Mouse (Mus musculus) C2C12 (cell line): ENCODE measurements around the gene Ttll12. TPM values are rescaled to one million over a fixed set of nuclear protein-coding genes. Genes with fewer than 3 reads are reported as not detected.

Experiments used
- H3K27me3 ChIP-seq: one replicate; pipeline ENCODE4 v1.6.1; 2011; ENCODE audit not compliant: control insufficient read depth, insufficient read depth, insufficient read length
- H3K36me3 ChIP-seq: one replicate; pipeline ENCODE4 v1.6.1; 2011; ENCODE audit not compliant: control insufficient read depth, insufficient read depth
- H3K4me3 ChIP-seq: one replicate; pipeline ENCODE4 v1.5.1; 2011; ENCODE audit warnings: mild to moderate bottlenecking, control low read depth; ENCODE audit not compliant: poor library complexity, insufficient read depth, severe bottlenecking
- H3K79me2 ChIP-seq: one replicate; pipeline ENCODE4 v1.6.1; 2011; ENCODE audit not compliant: control insufficient read depth, insufficient read depth
- H3K79me3 ChIP-seq: one replicate; pipeline ENCODE4 v1.6.1; 2011; ENCODE audit warnings: low read depth, control low read depth
- H3ac ChIP-seq: one replicate; pipeline ENCODE3; 2011; ENCODE audit warnings: low read depth; ENCODE audit not compliant: control insufficient read depth, insufficient read length
- CEBPB ChIP-seq: IDR thresholded peaks from one replicate; pipeline ENCODE4 v1.6.1; 2011; ENCODE audit warnings: low read depth, mild to moderate bottlenecking, control low read depth, moderate library complexity
- CTCF ChIP-seq: IDR thresholded peaks from one replicate; pipeline ENCODE4 v1.5.1; 2011; ENCODE audit not compliant: control insufficient read depth, insufficient read depth, insufficient read length
- FOSL1 ChIP-seq: IDR thresholded peaks from one replicate; pipeline ENCODE4 v1.8.0; 2011; ENCODE audit warnings: mild to moderate bottlenecking, low read length; ENCODE audit not compliant: poor library complexity, insufficient read depth, severe bottlenecking
- MAX ChIP-seq: IDR thresholded peaks from one replicate; pipeline ENCODE4 v1.6.1; 2011; ENCODE audit warnings: mild to moderate bottlenecking, control low read depth
- MYOD1 ChIP-seq: IDR thresholded peaks from one replicate; pipeline ENCODE4 v1.6.1; 2011; ENCODE audit warnings: low read depth; ENCODE audit not compliant: control insufficient read depth, insufficient read length
- MYOG ChIP-seq: IDR thresholded peaks from one replicate; pipeline ENCODE4 v1.6.1; 2011; ENCODE audit not compliant: control insufficient read depth, insufficient read length; ENCODE audit errors: extremely low read depth
- USF1 ChIP-seq: IDR thresholded peaks from one replicate; pipeline ENCODE4 v1.6.1; 2011; ENCODE audit warnings: low read depth, mild to moderate bottlenecking, control low read depth, moderate library complexity
- polyA plus RNA-seq: library from polyadenylated mRNA; unstranded; fragments of >200 nt; fragmentation: generic; extraction: Trizol; gene quantifications from one replicate; pipeline ENCODE4 v1.2.1, GENCODE M21; 2012; ENCODE audit warnings: missing spikeins

Gene Ttll12
- polyA plus RNA-seq, 1 experiment, result 84.8 TPM

DNA sequence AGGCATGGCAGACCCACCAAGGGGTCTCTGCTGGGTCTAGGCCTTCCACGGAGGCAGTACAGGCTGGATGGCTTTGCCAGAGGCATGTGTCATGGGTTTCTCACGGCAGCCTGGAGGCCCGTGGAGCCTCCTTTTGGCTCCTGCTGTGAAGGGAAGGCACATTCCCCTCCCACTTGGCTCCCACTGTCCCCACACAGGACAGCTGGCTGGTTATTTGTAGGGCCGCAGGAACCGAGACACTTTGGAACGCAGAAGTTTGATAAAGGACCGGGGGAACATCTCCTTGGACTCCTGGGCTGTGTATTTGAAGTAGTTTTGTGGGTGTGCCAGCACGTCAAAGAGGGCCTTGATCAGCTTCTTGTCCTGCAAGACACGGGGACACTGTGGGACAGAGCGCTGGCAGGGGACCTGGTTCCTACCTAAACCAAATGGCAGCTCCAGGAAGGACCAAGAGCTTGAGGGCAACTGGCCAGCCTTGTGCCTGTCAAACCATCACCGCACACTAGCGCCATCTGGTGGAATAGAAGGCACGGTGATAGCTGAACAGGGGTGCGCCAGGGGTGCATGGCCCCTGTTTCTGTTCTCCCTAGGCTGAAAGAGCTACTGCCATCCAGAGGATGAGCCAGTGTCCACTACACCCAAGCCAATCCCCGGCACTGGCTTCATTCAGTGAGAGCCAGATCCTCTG is 12.3 kb upstream of the Ttll12 start:
- Histone ChIP-seq H3ac (no peak overlapping the region), H3K79me2 (no peaks in the 10 kb centered on the region), H3K4me3 (no peak overlapping the region), H3K79me3 (no peaks in the 10 kb centered on the region), H3K27me3 (peaks cover 37% of the 10 kb centered on the region), H3K36me3 (no peaks in the 10 kb centered on the region)
- TF ChIP-seq MAX (peak; percentile 46), CTCF (peak; percentile 97), MYOD1 (no peak)

DNA sequence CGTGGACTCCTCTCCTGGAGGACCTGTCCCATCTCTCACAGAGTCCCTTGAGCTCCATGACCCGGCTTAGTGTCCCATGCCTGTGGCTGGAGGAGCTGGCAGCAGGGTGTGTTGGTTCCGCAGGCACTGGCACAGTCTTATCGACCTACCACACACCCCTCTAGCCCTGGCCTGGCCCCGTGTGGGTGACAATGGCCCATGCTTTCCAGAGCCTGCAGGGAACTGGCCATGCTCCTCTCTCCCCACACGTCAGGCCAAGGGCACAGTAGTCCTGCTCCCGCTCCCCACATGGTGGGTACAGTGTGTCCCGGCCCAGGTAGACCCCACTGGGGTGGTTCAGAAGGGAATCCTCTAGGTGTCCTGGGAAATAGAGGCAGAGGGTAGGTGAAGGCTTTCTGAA is 11.7 kb upstream of the Ttll12 start:
- no peaks in the 10 kb centered on the region for H3K36me3 ChIP-seq

DNA sequence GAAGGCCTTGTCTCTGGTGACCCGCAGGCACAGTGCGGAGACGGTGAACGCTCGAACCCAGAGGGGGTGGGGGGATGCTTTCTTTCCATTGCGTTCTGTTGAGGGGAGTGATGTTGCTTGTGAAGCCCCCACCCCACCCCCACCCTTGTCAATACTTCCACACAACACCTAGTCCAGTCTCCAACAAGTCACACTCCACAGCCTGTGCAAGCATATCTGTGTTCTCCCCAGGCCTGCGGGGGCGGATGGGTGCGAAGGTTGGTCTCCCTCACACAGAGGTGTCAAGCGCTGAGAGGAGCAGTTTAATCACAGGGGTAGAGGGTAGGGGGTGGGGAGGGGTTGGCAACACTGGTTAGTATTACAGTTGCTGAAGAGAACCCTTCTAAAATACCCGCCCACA is 11.3 kb upstream of the Ttll12 start:
- Histone ChIP-seq H3K79me3 (no peaks in the 10 kb centered on the region), H3K36me3 (no peaks in the 10 kb centered on the region), H3K27me3 (peaks cover 28% of the 10 kb centered on the region), H3K4me3 (no peak overlapping the region), H3ac (no peak overlapping the region), H3K79me2 (no peaks in the 10 kb centered on the region)
- no peak for TF ChIP-seq MYOD1
- no peak for TF ChIP-seq FOSL1
- no peak for TF ChIP-seq USF1
- no peak for TF ChIP-seq CEBPB
- TF ChIP-seq MAX, result no peak
- TF ChIP-seq MYOG, result no peak
- TF ChIP-seq CTCF, result no peak

More for the DNA sequence above, 11.7 kb upstream of the Ttll12 start:
- Histone ChIP-seq H3ac (no peak overlapping the region), H3K27me3 (peaks cover 32% of the 10 kb centered on the region), H3K79me2 (no peaks in the 10 kb centered on the region), H3K4me3 (no peak overlapping the region), H3K79me3 (no peaks in the 10 kb centered on the region)
- TF ChIP-seq CEBPB (no peak), CTCF (no peak), MYOD1 (no peak)

DNA sequence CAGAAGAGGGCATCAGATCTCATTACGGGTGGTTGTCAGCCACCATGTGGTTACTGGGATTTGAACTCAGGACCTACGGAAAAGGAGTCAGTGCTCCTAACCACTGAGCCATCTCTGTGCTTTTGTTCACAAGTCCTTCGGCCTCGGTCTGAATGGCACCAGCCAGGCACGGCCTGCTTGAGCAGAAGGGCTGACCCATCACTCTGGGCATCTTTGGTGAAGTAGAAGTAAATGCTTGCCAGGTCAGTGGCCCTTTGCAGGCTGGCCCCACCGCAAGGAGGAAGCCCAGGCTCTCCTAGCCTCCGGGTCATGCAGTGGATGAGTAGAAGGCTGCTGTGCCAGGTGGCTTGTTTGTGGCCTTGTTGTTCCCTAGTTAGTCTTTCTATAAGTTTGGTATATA is 8.5 kb upstream of the Ttll12 start:
- Histone ChIP-seq H3K27me3 (peaks cover 9% of the 10 kb centered on the region), H3K36me3 (no peaks in the 10 kb centered on the region), H3ac (no peak overlapping the region), H3K79me3 (no peaks in the 10 kb centered on the region), H3K79me2 (no peaks in the 10 kb centered on the region), H3K4me3 (no peak overlapping the region)
- TF ChIP-seq MAX (no peak), FOSL1 (no peak), CTCF (no peak), CEBPB (no peak), USF1 (no peak), MYOG (no peak), MYOD1 (no peak)

DNA sequence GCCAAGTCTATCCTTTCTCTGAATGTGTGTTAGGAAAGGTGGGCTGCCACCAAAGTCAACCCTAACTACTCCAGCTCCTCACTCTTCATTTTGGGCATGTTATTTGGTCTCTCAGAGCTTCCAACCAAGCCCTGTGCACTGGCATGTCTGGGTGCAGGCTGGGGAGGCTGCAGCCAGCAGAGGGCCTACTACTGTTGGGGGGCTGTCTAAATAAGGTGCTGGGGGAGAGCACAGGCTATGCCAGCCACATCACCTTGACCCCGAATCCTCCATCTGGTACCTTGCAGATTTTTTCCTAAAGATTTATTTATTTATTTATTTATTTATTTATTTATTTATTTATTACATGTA is 8.1 kb upstream of the Ttll12 start:
- TF ChIP-seq USF1 (no peak), MYOD1 (no peak), MYOG (no peak), MAX (no peak), CEBPB (no peak), CTCF (no peak), FOSL1 (no peak)
- H3K79me3 ChIP-seq, result no peaks in the 10 kb centered on the region
- H3K27me3 ChIP-seq, result peaks cover 5% of the 10 kb centered on the region
- H3K4me3 ChIP-seq, result no peak overlapping the region
- H3ac ChIP-seq, result no peak overlapping the region
- no peaks in the 10 kb centered on the region for H3K79me2 ChIP-seq
- H3K36me3 ChIP-seq, result no peaks in the 10 kb centered on the region

DNA sequence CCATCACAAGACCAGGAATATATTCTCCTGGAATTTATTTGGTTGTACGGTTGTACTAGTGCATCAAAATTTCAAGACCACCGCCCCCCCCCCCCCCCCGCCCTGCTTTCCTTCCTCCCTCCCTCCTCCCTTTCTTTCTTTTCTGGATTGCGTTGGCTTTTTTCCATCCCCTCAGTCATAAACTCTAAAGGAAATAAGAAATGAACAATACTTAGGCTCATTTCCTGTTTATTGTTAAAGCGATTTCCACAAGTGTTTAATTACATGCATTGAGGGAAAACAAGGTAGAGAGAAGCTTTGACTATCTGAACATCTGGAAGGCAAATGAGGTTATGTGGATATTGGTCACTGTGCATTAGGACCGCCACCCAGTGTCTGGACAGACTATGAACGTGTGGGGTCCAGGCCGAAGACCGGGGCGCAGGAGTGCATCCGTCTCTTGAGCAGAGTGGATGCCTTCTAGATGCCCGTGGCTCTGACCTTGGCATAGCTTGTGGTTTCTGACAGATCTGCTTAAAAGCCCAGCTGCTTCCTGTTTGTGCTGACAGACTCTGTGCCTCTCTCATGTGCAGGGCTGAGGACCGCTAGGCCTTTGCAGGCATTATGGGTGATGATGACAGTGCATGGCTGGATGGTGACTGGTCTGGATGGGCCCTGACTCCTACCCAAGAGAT is 7.6 kb upstream of the Ttll12 start:
- no peaks in the 10 kb centered on the region for H3K36me3 ChIP-seq
- H3K4me3 ChIP-seq, result no peak overlapping the region
- H3K79me3 ChIP-seq, result no peaks in the 10 kb centered on the region
- peak; percentile 20 for TF ChIP-seq MYOD1
- TF ChIP-seq MAX, result no peak
- H3ac ChIP-seq, result no peak overlapping the region
- no peaks in the 10 kb centered on the region for H3K27me3 ChIP-seq
- H3K79me2 ChIP-seq, result no peaks in the 10 kb centered on the region
